Mouse (Mus musculus) liver, embryonic 14.5 days (tissue): ENCODE data around the gene Bhlhe40.

ENCODE experiments used
- CTCF ChIP-seq: IDR thresholded peaks from 2 replicates; pipeline ENCODE4 v1.5.1; 2016; ENCODE audit warnings: antibody characterized with exemption, low read depth, control low read depth
- EP300 ChIP-seq: IDR thresholded peaks from 2 replicates; pipeline ENCODE4 v1.6.1; 2016; ENCODE audit warnings: antibody characterized with exemption, low read depth

DNA sequence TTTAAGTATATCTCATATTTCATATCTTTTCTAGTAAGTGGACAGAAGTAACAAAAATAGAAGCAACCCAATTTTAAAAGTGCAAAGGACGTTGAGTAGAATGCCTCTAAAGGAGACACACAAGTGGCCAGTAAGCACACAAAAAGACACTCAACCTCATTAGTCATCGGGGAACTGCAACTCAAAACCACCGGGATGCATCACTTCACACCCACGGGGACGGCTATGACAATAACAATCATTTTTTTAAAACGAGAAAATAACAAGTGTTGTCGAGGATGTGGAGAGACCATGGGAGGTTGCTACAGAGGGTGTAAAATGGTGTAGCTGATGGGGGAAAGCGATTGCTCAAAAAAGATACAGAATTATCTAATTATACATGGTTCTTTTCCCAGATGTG lies 11.7 kb downstream of the Bhlhe40 start:
- TF ChIP-seq EP300 (no peak), CTCF (no peak)
